ENCODE assay signal across 30 mouse cellular contexts in genomic region chr1:123995780-123996179, GRCm38 (mm10). TPM values are rescaled to one million over a fixed set of nuclear protein-coding genes. Genes with fewer than 3 reads are reported as not detected.
A peak's percentile ranks its signal among the peaks of the same experiment; 100 is the strongest.
DNase-seq lines count a peak whose midpoint lies in the region; ATAC-seq and TF ChIP-seq lines count a peak whose summit lies in the region.
"Had no signal": no experiment of that assay in that cellular context is flagged by ENCODE, and none has a peak within 500 bp of the region (broad histone marks: within the 10 kb centered on the region; RNA-seq: fewer than 3 reads in every experiment).

No protein-coding gene starts in this region.

- no peaks in the 10 kb centered on the region for H3K27me3 ChIP-seq in forebrain, embryonic 14.5 days (replicated peaks; ENCODE audit: control insufficient read depth, insufficient read depth, low read length)
- no peaks in the 10 kb centered on the region for H3K27me3 ChIP-seq in forebrain, embryonic 11.5 days (ENCODE audit: control insufficient read depth, insufficient read depth, low read length)
- H3K27me3 ChIP-seq in hindbrain, postnatal 0 days (ENCODE audit: insufficient read depth, low read length): no peaks in the 10 kb centered on the region
- no peaks in the 10 kb centered on the region for H3K27me3 ChIP-seq in hindbrain, embryonic 13.5 days
- H3K27me3 ChIP-seq in midbrain, embryonic 14.5 days (ENCODE audit: control insufficient read depth, insufficient read depth, low read length): no peaks in the 10 kb centered on the region
- no peaks in the 10 kb centered on the region for H3K27me3 ChIP-seq in midbrain, embryonic 13.5 days
- H3K27me3 ChIP-seq: embryonic facial prominence, embryonic 12.5 days; limb, embryonic 13.5 days; lung, embryonic 15.5 days had no signal

- H3K4me2 ChIP-seq in forebrain, embryonic 14.5 days (ENCODE audit: low read length): no peak overlapping the region
- no peak overlapping the region for H3K4me2 ChIP-seq in forebrain, embryonic 11.5 days (ENCODE audit: low read depth, low read length, severe bottlenecking)
- H3K4me2 ChIP-seq in hindbrain, postnatal 0 days (ENCODE audit: low read depth, low read length): no peak overlapping the region
- no peak overlapping the region for H3K4me2 ChIP-seq in hindbrain, embryonic 13.5 days
- H3K4me2 ChIP-seq in midbrain, embryonic 14.5 days (ENCODE audit: low read length): no peak overlapping the region
- no peak overlapping the region for H3K4me2 ChIP-seq in midbrain, embryonic 13.5 days (replicated peaks)
- H3K4me2 ChIP-seq: embryonic facial prominence, embryonic 12.5 days; limb, embryonic 13.5 days; liver, embryonic 11.5 days; lung, embryonic 15.5 days had no signal

- H3K27ac ChIP-seq in forebrain, embryonic 14.5 days (ENCODE audit: low read depth, low read length): no peak overlapping the region
- no peak overlapping the region for H3K27ac ChIP-seq in forebrain, embryonic 11.5 days (ENCODE audit: low read depth, low read length)
- no peak overlapping the region for H3K27ac ChIP-seq in hindbrain, postnatal 0 days
- no peak overlapping the region for H3K27ac ChIP-seq in hindbrain, embryonic 13.5 days
- H3K27ac ChIP-seq in midbrain, embryonic 14.5 days (replicated peaks; ENCODE audit: low read depth, low read length): no peak overlapping the region
- H3K27ac ChIP-seq in midbrain, embryonic 13.5 days: no peak overlapping the region
- H3K27ac ChIP-seq: embryonic facial prominence, embryonic 12.5 days; forebrain, embryonic 10.5 days; hindbrain, embryonic 10.5 days; limb, embryonic 13.5 days; lung, embryonic 15.5 days; midbrain, embryonic 10.5 days; stomach, postnatal 0 days had no signal

- no peak for TF ChIP-seq CTCF in hindbrain, postnatal 0 days (IDR thresholded peaks at IDR 0.05; ENCODE audit: low read depth)
- no peak for TF ChIP-seq CTCF in brain, embryonic 14.5 days (IDR thresholded peaks at IDR 0.05; ENCODE audit: borderline replicate concordance, extremely low read depth, insufficient read depth, insufficient read length)

- no peak for TF ChIP-seq POLR2A in brain, embryonic 14.5 days (IDR thresholded peaks at IDR 0.05; ENCODE audit: borderline replicate concordance, extremely low read depth, insufficient read depth, insufficient read length, poor library complexity, severe bottlenecking)

- WGBS in forebrain, embryonic 14.5 days: 46% methylated on average over 3 of the region's 3 CpGs
- 84% methylated on average over 3 of the region's 3 CpGs for WGBS in forebrain, embryonic 11.5 days
- 59% methylated on average over 3 of the region's 3 CpGs for WGBS in hindbrain, postnatal 0 days
- 63% methylated on average over 3 of the region's 3 CpGs for WGBS in hindbrain, embryonic 13.5 days
- WGBS in midbrain, embryonic 14.5 days: 68% methylated on average over 3 of the region's 3 CpGs
- WGBS in midbrain, embryonic 13.5 days: 67% methylated on average over 3 of the region's 3 CpGs

- no peaks in the 10 kb centered on the region for H3K36me3 ChIP-seq in forebrain, embryonic 14.5 days (ENCODE audit: control insufficient read depth, insufficient read depth, low read length)
- H3K36me3 ChIP-seq in forebrain, embryonic 11.5 days (ENCODE audit: control insufficient read depth, insufficient read depth, low read length): no peaks in the 10 kb centered on the region
- no peaks in the 10 kb centered on the region for H3K36me3 ChIP-seq in hindbrain, postnatal 0 days (ENCODE audit: insufficient read depth, low read length)
- no peaks in the 10 kb centered on the region for H3K36me3 ChIP-seq in hindbrain, embryonic 13.5 days
- no peaks in the 10 kb centered on the region for H3K36me3 ChIP-seq in midbrain, embryonic 14.5 days (ENCODE audit: control insufficient read depth, insufficient read depth, low read length)
- H3K36me3 ChIP-seq in midbrain, embryonic 13.5 days: no peaks in the 10 kb centered on the region
- H3K36me3 ChIP-seq: embryonic facial prominence, embryonic 12.5 days; forebrain, embryonic 10.5 days; G1E; hindbrain, embryonic 10.5 days; limb, embryonic 13.5 days; lung, embryonic 15.5 days; midbrain, embryonic 10.5 days had no signal

- H3K4me3 ChIP-seq in forebrain, embryonic 14.5 days (ENCODE audit: low read depth, low read length): no peak overlapping the region
- H3K4me3 ChIP-seq in forebrain, embryonic 11.5 days (ENCODE audit: low read depth, low read length): no peak overlapping the region
- no peak overlapping the region for H3K4me3 ChIP-seq in hindbrain, postnatal 0 days (ENCODE audit: low read length)
- H3K4me3 ChIP-seq in hindbrain, embryonic 13.5 days: no peak overlapping the region
- no peak overlapping the region for H3K4me3 ChIP-seq in midbrain, embryonic 14.5 days (replicated peaks; ENCODE audit: low read depth, low read length)
- no peak overlapping the region for H3K4me3 ChIP-seq in midbrain, embryonic 13.5 days (replicated peaks)
- H3K4me3 ChIP-seq: embryonic facial prominence, embryonic 12.5 days; forebrain, embryonic 10.5 days; hindbrain, embryonic 10.5 days; limb, embryonic 13.5 days; lung, embryonic 15.5 days; midbrain, embryonic 10.5 days had no signal

- no peak overlapping the region for H3K9ac ChIP-seq in forebrain, embryonic 14.5 days (ENCODE audit: low read length)
- H3K9ac ChIP-seq in forebrain, embryonic 11.5 days (ENCODE audit: low read length): no peak overlapping the region
- H3K9ac ChIP-seq in hindbrain, postnatal 0 days (replicated peaks; ENCODE audit: low read length): no peak overlapping the region
- H3K9ac ChIP-seq in hindbrain, embryonic 13.5 days: no peak overlapping the region
- no peak overlapping the region for H3K9ac ChIP-seq in midbrain, embryonic 14.5 days (replicated peaks; ENCODE audit: low read length)
- H3K9ac ChIP-seq in midbrain, embryonic 13.5 days (replicated peaks): no peak overlapping the region
- H3K9ac ChIP-seq: embryonic facial prominence, embryonic 12.5 days; limb, embryonic 13.5 days; lung, embryonic 15.5 days had no signal

- no peaks in the 10 kb centered on the region for H3K4me1 ChIP-seq in forebrain, embryonic 14.5 days (ENCODE audit: control insufficient read depth, insufficient read depth, low read length)
- H3K4me1 ChIP-seq in forebrain, embryonic 11.5 days (replicated peaks; ENCODE audit: control insufficient read depth, insufficient read depth, low read length): no peaks in the 10 kb centered on the region
- H3K4me1 ChIP-seq in hindbrain, postnatal 0 days (ENCODE audit: insufficient read depth, low read length): no peaks in the 10 kb centered on the region
- no peaks in the 10 kb centered on the region for H3K4me1 ChIP-seq in hindbrain, embryonic 13.5 days (replicated peaks)
- H3K4me1 ChIP-seq in midbrain, embryonic 14.5 days (ENCODE audit: control insufficient read depth, insufficient read depth, low read length): no peaks in the 10 kb centered on the region
- H3K4me1 ChIP-seq in midbrain, embryonic 13.5 days (replicated peaks): no peaks in the 10 kb centered on the region
- H3K4me1 ChIP-seq: embryonic facial prominence, embryonic 12.5 days; forebrain, embryonic 10.5 days; hindbrain, embryonic 10.5 days; limb, embryonic 13.5 days; lung, embryonic 15.5 days; midbrain, embryonic 10.5 days had no signal

- no peaks in the 10 kb centered on the region for H3K9me3 ChIP-seq in forebrain, embryonic 14.5 days (replicated peaks; ENCODE audit: control insufficient read depth, low read length)
- H3K9me3 ChIP-seq in forebrain, embryonic 11.5 days (ENCODE audit: control insufficient read depth, low read length): no peaks in the 10 kb centered on the region
- H3K9me3 ChIP-seq in hindbrain, postnatal 0 days (ENCODE audit: low read length): no peaks in the 10 kb centered on the region
- H3K9me3 ChIP-seq in hindbrain, embryonic 13.5 days: no peaks in the 10 kb centered on the region
- no peaks in the 10 kb centered on the region for H3K9me3 ChIP-seq in midbrain, embryonic 14.5 days (ENCODE audit: control insufficient read depth, low read length)
- no peaks in the 10 kb centered on the region for H3K9me3 ChIP-seq in midbrain, embryonic 13.5 days
- H3K9me3 ChIP-seq: embryonic facial prominence, embryonic 12.5 days; forebrain, embryonic 10.5 days; hindbrain, embryonic 10.5 days; limb, embryonic 13.5 days; lung, embryonic 15.5 days; midbrain, embryonic 10.5 days had no signal

- ATAC-seq in forebrain, embryonic 14.5 days: no peak
- no peak for ATAC-seq in forebrain, embryonic 11.5 days (replicated peaks; ENCODE audit: low FRiP score)
- peak; percentile 40; the same call in 1 of the 2 replicates for ATAC-seq in hindbrain, postnatal 0 days
- ATAC-seq in hindbrain, embryonic 13.5 days (ENCODE audit: low FRiP score): no peak
- no peak for ATAC-seq in midbrain, embryonic 14.5 days (ENCODE audit: low FRiP score, low TSS enrichment)
- no peak for ATAC-seq in midbrain, embryonic 13.5 days

- DNase-seq in forebrain, embryonic 14.5 days (ENCODE audit: low spot score): peak; percentile 47
- DNase-seq in forebrain, embryonic 11.5 days (ENCODE audit: low spot score): no peak
- peak; percentile 37 for DNase-seq in hindbrain, postnatal 0 days (ENCODE audit: low spot score)
- peak; percentile 11 for DNase-seq in midbrain, embryonic 14.5 days
- DNase-seq in brain, embryonic 14.5 days (ENCODE audit: low read depth): peak; percentile 69
- DNase-seq: adrenal gland, adult 8-10 months; cerebellum, adult 11 months; cerebellum, adult 9-10 months; cerebellum, postnatal 36 days; gastrocnemius, postnatal 10 days; heart, postnatal 14 days; kidney, adult 11 months; kidney, postnatal 14 days; right cerebral cortex, postnatal 25 days; thymus, adult 18-20 months; thymus, postnatal 25 days had no signal

RNA-seq across cellular contexts. Expression of gene Dpp10, which starts 49.6 kb away (rescaled TPM):
- polyA plus RNA-seq in forebrain, embryonic 14.5 days (2014; fragmentation: Nextera tagmentation; extraction: Ambion mirVana): 6.5 and 11.3 TPM in 2 replicates
- polyA plus RNA-seq in forebrain, embryonic 11.5 days (2014; fragmentation: Nextera tagmentation; extraction: Ambion mirVana): 0.20 and 0.28 TPM in 2 replicates
- 43.6 and 45.1 TPM in 2 replicates for total RNA-seq in hindbrain, postnatal 0 days (2014; rRNA removed)
- 22.9 and 23.3 TPM in 2 replicates for polyA plus RNA-seq in hindbrain, postnatal 0 days (2015; fragmentation: Nextera tagmentation; extraction: Ambion mirVana)
- 11.9 and 13.4 TPM in 2 replicates for polyA plus RNA-seq in hindbrain, embryonic 13.5 days (2015; fragmentation: Nextera tagmentation; extraction: Ambion mirVana)
- polyA plus RNA-seq in midbrain, embryonic 14.5 days (2014; fragmentation: Nextera tagmentation; extraction: Ambion mirVana): 23.7 and 25.1 TPM in 2 replicates
- 5.5 and 6.9 TPM in 2 replicates for polyA plus RNA-seq in midbrain, embryonic 13.5 days (2015; fragmentation: Nextera tagmentation; extraction: Ambion mirVana)
- polyA plus RNA-seq in brain, embryonic 14.5 days (2012; rRNA removed): 9.5 and 19.5 TPM in 2 replicates
- total RNA-seq: megakaryocyte progenitor cell, adult 5-6 weeks; monocyte, adult 5-6 weeks had no signal
- polyA plus RNA-seq: G1E; gonadal fat pad, adult 2 months; liver, embryonic 11.5 days had no signal
